Mouse (Mus musculus): ENCODE measurements around the gene Tgfa.

The Tgfa gene

DNA sequence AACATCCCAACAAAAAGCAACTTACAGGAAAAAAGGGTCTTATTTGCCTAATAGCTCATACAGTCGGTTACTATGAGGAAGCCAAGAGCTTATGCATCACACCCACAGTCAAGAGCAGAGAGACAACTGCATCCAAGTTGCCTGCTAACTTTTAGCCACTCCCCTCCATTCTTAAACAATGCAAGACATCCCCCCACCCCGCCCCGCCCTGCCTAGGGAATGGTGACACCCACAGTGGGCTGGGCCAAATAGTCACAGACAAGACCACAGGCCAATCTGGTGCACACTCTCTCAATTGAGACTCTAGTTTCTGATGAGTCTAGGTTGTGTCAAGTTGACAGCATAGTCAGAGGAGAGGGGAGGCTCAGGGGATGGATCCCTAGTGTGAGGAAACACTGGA lies 101.1 kb downstream of the Tgfa start:
- no peak for DNase-seq (ENCODE audit: low spot score)

- no peak for DNase-seq (ENCODE audit: low spot score)
Observed at GRCm38 (mm10) chr6:86296938-86297337, 101.9 kb downstream of the Tgfa start.

- DNase-seq (ENCODE audit: low spot score), result no peak
Observed at GRCm38 (mm10) chr6:86298961-86299360, 103.9 kb downstream of the Tgfa start.

- no peak for DNase-seq (ENCODE audit: low spot score)
Observed at GRCm38 (mm10) chr6:86299381-86299780, 104.4 kb downstream of the Tgfa start.

DNA sequence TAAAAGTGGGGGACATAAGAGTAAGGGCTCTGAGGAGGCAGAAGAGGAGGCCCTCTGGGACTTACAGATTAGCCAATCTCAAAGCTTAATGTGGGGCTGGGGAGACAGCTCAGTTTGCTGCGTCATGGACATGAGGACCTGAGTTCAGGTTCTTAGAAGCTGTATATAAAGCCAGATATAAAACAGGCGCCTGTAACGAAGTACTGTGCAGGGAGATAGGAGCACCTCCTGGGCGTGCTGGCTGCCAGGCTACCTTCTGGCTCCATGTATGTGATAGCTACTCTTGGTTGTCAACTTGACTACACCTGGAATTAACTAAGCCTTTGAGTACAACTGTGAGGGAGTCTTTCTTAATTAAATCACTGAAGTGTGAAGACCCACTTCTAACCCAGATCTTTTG lies 110.7 kb downstream of the Tgfa start:
- DNase-seq (ENCODE audit: low spot score), result no peak

- no peak for DNase-seq (ENCODE audit: low spot score)
Observed at GRCm38 (mm10) chr6:86314011-86314410, 119.0 kb downstream of the Tgfa start.

GRCm38 (mm10) chr6:86317066-86317465 lies 122.0 kb downstream of the Tgfa start:
- DNase-seq (ENCODE audit: low spot score), result no peak

- DNase-seq (ENCODE audit: low spot score), result no peak
Observed at GRCm38 (mm10) chr6:86318855-86319254, 123.8 kb downstream of the Tgfa start.

DNA sequence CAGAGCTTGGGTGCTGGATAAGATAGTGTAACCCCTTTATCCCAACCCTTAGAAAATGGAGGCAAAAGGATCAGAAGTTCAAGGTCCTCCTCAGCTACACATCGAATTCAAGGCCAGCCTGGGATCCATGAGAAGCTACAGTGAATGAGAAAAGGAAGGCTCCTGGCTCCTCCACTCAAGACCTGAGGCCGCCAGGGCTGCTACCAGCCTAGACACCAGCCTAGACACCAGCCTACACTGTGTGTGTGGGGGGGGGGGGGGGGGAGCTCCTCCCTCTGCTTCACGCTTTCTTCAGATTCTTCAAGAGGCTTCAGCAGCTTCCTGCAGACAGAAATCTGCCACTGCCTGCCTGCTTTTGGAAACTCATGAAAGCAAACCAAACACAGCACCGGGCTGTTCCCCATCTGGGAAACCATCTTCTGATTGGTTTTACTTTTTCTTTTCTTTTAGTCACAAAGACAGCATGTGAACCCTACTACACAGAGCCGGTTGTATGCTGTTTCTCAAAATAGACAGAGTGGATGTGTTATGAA lies 127.1 kb downstream of the Tgfa start:
- DNase-seq (ENCODE audit: low spot score), result no peak

DNA sequence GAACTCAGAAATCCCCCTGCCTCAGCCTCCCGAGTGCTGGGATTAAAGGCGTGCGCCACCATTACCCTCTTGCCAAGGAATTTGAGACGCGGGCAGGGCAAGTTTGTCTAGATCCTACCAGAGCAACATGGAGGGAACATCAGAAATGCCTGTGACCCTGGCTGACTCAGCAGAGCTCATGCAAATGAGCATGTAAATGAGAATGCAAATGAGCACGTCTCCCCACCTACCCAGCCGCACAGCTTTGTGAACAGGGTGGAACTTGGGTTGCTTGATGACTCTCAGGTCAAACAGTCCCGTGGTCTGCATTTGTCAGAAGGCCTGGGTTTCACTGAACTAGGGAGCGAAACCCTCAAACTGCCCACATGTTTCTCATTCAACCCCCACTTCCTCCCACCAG lies 128.0 kb downstream of the Tgfa start:
- DNase-seq (ENCODE audit: low spot score), result no peak

GRCm38 (mm10) chr6:86324400-86324799 lies 129.4 kb downstream of the Tgfa start:
- no peak for DNase-seq (ENCODE audit: low spot score)
